Mouse (Mus musculus) lung, postnatal 10 days (tissue): ENCODE results near the gene Thy1.

Source experiments
- DNase-seq: peaks from one replicate; pipeline ENCODE4 v3.0.0; 2021

Thy1 gene

DNA sequence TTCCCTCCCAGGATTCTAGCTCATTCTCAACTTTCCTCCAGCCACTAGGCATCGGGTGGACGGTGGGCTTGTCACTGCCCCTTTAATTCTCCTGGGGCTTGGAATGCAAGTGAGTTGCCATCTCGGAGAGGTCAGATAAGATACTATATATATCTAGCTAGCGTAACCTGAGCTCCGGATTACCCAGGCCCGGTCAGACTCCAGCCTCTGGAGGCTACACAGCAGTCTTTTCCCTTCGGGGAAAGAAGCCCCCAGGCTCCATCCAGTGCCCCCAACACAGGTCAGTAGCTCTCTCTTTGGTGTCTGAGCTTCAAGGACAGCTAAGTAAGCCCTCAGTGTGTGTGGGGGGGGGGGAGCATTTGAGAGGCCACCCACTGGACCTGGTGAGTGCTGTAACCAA lies 26.1 kb downstream of the Thy1 start:
- DNase-seq: no peak

DNA sequence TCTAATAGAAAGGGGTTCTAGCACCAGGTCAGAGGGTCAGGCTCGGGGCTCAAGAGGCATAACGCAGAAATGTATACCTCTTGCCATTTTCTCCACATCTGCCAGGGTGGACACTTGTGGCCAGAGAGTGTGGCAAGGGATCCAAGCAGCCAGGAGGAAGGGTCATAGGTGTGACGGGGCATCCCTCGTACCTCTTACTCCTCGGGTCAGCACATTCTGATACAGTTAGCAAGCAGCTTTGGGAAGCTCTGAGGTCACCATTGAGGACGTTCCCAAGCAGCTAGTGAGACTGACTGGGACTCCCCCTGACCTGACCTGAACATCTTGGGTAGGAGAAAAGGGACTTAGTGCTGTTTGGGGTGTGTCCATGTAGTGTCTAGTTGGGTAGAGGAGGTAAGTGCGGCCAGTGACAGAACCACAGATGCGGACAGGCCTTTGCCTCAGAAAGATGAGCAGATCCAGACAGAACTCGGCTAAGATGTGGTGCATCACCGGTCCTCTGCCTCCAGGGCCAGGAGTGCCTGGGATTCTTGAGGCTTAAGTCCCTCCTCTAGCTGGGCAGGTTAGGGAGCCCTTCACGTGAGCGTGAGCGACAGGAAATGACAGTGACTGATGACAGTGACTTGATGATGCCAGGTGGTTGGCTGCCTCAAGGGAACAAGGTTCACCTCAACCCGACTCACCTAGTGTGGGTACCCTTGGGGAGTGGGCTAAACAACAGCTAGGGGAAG lies 27.1 kb downstream of the Thy1 start:
- DNase-seq: no peak

DNA sequence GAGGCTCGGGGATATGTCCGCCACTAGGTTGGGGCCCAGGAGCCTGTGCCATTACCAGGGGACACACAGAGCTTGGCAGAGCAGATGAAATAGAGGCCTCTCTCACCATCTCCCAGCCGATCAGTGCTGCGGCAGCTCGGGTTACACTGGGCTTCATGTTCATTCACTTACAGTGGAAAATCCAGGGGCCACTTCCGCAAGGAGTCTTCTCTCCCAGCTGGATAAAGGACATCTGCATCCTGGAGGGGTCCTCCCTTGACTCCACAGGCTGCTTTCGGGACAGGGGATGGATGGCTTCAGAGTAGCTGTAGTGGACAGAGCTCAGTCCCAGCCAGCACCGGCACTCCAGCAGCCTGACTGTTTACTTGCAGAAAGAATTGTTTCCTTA lies 27.7 kb downstream of the Thy1 start:
- no peak for DNase-seq

DNA sequence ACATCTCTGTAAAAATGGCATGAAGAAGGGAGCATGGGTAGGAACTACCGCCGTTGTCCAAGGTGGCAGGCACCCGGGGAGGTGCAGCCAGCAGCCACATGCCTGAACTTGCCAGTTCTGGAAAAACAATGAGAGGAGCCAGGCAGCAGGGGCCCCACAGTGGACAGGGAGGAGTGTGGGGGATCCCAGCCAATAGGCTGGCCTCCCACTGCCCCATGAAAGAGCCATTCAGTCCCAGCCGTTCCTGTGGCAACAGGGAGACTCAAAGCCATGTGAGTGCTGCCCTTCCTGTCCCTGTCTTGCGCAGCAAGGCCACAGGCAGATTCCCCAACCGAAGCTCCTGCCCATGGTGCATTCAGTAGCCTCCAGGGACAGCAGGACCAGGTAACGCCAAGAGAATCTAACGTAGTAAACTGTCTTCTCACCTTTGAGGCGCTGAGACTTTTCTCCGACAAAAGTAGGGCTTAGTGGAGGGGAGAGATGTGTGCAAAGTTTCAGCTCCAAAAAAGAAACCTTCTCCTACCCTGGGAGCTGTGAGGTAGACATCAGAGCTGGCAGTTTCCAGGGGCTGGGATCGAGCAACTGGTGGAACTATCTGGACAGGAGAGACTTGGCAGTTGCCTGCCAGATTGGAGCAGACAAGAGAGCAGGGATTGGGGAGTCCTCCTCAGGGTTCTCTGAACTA lies 28.9 kb downstream of the Thy1 start:
- no peak for DNase-seq

DNA sequence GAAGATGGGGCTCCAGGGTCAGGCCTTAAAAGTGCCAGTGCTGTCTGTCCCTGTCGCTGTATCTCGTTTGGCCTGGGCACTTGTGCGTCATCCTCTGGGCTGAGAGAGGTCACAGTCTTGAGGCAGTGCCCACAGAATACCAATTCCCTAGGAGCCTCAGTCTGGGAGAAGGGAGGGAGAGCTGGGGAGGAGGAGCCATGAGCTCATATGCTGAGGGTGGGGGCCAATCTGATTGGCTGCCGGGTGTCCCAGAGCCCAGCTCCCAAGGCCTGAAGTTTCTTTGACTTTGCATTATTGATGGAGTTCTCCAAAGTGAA lies 29.4 kb downstream of the Thy1 start:
- DNase-seq: no peak

DNA sequence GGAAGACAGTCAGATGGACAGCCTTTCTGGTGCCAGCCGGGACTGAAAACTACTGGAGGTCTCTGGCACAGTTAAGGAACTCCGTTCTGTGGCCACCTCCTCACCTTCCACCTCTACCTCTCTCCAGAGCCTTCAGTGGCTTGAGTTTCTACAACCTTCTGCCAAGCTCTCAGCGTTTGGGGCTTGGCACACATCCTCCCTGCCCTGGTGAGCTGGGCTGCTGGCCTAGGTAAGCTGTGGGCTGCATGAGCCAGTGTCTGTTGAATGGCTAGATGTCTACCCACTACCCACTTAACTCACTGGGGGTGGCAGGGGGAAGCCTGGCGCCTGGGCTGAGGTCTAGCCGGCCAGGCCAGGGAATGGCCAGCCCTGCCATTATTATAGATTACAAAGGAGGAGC lies 29.9 kb downstream of the Thy1 start:
- DNase-seq: no peak

DNA sequence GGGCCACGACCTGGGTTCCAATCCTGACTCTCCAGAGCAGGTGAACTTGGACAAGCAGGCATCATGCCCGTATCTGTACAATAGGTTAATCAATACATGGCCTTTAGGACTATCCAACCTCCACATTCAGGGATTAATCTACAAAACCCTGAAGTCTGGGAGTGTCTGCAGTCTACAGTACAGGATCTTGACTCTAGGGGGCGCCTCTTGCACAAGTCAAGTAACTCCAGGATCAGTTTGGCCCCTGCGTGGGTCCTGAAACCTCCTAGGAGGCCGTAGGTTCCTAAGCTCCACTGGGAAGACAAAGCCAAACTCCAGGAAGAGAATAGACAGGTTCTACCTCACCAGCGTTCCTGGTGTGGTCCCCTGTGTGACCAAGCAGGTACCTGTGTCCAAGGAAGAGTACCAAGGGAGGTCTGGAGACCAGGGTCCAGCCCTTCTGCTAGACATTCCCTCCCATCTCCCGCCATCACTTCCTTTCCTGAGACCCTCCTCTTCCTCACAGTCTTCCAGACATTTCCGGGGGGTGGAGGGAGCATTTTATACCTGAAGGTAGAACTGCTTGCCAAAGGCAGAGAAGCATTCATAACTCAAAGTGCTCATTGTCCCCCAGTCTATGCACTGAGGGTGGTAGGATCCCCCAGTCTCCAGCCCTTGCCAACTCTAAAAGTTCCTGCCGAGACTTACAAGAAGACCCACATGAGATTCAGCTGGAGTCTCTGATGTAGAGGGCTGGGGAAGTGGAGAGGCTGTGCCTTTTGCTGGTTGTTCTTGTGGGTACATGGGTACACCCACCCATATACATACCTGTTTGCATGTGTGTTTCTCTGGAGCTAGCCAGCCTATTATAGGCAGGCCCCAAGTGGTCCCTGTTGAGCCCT lies 31.5 kb downstream of the Thy1 start:
- DNase-seq: no peak

DNA sequence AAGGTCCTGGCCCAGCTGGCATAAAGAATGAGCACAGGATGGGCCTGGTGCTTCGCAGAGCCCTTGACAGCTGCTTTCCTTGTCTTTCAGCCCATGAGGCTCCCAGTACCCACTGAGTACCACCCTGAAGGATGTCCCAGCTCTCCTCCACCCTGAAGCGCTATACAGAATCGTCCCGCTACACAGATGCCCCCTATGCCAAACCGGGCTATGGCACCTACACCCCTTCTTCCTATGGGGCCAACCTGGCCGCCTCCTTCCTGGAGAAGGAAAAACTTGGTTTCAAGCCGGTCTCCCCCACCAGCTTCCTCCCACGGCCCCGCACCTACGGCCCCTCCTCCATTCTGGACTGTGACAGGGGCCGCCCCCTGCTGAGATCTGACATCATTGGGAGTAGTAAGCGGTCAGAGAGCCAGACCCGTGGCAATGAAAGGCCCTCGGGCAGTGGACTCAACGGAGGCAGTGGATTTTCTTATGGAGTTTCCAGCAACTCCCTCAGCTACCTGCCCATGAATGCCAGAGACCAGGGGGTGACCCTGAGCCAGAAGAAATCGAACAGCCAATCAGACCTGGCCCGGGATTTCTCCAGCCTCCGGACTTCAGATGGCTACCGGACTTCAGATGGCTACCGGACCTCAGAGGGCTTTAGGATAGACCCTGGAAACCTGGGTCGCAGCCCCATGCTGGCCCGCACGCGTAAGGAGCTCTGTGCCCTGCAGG lies 32.3 kb downstream of the Thy1 start:
- no peak for DNase-seq

DNA sequence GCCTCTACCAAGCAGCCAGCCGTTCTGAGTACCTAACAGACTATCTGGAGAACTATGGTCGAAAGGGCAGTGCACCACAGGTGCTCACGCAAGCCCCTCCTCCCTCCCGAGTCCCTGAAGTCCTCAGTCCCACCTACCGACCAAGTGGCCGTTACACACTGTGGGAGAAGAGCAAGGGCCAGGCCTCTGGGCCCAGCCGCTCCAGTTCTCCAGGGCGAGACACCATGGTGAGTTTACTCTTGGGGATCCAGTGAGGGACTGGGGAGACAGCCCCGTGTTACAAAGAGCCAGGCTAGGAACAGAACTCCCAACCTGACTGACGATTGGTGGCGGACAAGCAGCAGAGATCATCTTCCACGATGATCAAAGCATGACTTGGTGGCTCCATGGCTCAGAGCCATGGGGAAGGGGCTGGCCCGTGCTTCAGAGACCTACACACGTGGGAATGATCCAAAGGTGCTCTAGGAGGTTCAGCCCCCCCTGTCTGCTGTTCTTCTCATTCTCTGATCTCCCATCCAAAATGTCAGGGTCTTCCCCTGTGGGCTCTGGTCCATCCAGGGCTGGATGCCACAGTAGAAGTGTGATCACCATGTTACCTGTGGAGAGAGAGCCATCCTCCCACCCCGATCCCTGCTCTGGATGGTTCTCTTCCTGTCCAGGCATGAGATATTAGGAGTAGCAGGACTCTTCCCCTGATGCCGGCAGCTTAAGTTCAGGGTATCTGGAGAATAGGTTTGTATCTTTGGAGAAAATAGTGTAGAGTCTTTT lies 33.0 kb downstream of the Thy1 start:
- no peak for DNase-seq

DNA sequence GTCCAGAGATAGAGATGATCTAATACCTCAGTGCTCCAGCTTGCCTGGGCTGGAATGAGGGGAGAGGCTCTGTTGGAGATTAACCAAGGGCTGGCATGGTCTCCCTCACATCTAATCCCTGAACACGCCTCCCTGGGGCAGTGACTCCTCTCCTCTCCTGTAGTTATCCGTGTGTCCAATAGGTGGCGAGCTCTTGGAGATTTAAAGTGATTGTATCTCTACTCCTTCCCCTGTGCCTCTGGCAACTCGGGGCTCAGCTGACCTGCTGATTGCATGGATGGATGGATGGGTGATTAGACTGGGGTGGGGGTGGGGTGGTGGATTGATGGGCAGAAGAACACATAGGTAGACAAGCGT lies 33.6 kb downstream of the Thy1 start:
- peak; percentile 83 for DNase-seq

DNA sequence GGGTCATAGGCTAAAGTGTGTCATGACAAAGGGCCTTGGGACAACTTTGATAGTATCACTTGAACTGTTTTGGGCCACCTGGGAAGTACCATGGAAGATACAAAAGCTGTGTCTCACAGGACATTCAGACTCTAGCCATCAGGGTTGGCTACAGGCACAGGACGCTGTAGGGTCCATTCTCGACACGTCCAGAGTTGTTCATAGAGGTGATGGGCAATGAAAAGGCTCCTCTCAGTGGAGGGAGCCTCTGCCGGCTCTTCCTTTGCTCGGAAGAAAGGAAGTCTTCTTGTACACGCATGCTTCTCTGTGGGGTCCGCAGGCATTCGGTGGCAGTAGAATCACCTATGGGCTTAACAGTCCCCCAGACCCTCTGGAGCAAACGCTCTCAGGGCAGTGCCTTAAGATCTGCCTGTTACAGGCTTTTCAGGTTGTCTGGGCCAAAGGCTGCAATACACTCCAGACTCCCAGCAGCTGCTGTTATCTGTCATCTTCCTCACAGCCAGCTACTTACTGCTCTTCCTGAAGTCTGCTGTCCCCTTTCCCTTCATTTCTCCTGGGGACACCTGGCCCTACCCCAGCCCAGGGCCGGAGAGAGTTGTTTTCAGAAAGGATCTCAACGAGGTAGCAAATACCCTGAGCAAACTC lies 34.2 kb downstream of the Thy1 start:
- no peak for DNase-seq

DNA sequence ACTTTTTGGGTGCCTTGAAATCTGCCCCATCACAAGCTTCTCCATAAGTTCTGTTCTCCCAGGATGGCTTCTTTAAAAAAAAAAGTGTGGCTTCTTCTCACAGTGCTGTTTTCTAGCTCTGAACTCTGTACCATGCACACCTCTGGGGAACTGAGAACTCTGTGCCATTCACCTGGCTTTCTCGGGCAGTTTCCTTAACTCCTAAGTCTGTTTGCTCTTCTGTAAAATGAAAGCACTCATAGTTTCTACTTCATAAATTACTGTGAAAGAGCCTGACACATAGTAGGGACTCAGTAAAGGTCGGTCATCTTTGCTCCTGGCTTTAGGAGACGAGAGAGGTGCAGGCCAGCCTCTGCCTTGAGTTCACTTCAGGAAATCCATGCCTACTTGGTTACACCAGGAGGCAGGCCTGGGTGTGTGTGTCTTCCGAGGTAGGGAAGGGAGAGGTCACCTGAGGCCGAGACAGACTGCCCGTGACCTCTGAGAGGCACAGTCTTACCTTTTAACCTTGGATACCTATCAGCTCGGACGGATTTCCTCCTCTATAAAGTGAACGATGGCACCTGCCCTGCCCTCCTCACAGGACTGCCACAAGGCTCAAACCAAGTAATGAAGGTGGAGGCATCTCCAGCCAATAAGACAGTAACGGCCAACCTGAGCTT lies 35.1 kb downstream of the Thy1 start:
- DNase-seq: no peak

DNA sequence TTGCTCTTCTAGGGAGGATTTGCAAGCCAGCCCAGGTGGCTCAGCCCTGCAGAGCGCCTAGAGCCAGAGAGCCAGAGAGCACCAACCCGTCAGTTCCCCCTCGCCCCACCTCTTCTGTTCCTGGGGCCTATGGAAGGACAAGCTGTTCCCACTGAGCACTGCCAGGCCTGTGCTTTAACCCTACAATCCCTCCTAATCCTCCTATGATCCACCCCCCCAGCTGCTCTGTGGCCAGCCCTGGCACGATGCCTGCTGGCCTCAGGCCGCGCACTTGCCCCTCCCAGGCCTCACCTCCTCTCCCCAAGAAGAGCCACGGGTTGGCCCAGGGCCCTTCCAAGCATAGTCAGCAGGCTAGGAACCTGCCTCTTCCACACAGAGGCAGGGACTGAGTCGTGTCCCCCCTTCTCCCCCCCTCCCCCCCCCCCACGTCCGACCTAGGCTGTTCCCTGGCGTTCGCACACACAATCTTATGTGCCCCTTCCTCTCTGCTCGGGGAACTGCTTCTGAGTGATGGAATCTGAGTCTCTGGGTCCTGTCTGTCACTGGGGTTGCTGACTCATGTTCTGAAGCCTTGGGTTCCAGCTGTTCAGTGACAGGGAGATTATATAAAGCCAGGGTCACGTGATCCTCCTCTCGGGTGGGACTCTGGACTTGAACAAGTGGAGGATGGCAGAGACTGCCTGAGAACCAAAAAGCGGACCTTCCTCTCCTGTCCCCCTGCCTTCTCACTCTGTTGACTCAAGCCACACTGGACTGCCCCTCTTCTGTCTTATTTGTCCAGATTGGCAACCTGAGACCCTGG lies 36.0 kb downstream of the Thy1 start:
- DNase-seq: peak; percentile 88

DNA sequence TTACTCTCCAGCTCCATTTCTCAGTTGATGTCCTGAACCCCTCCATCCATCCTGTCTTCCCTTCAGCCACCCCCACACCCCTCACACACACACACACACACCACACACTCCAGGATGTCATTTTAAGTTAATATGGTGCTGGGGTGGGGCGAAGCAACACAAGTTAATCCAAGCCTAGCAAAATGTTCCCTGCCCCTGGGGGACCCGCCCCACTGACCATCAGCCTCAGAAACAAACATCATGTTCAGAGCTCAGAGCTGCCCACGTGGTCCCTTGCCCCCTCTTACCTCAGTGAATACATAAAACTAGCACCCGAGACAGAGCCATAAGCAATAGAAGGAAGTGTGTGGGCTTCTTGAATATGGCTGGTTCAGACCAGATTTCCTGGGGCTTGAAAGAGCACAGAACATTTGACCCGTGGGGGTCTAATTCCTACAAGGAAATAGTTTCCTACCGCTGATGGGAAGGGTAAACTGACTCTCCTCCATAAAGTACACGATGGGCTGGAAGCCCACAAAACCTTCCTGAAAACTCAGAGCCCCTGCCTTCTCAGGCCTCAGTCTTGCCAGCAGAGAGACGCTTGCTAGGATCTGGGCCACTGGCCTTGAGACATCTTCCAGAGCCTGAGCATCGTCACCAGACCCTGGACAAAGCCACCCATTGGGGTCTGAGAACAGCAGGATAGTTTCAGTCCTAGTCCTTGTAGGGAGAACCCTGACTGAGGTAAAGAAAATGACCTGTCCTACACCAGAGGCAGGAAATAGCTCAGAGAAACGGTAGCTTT lies 37.0 kb downstream of the Thy1 start:
- no peak for DNase-seq

DNA sequence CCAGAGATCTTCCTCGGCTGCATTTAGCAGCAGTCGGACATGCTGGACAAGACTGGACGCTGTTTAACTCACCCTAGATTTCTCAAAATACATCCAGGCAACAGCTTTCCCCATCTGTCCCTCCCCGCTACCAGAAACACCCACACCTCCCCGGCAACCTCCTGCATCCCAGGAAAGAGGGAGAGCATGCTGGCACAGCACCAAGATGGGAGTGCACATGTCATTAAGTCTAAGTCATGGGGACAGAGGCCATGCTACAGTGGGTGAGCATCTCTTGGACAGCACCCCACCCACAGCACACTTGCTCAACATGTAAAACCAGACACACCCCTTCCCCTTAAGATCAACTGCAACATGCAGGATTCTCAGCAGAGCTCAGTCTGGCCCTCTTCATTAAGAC lies 37.8 kb downstream of the Thy1 start:
- no peak for DNase-seq

DNA sequence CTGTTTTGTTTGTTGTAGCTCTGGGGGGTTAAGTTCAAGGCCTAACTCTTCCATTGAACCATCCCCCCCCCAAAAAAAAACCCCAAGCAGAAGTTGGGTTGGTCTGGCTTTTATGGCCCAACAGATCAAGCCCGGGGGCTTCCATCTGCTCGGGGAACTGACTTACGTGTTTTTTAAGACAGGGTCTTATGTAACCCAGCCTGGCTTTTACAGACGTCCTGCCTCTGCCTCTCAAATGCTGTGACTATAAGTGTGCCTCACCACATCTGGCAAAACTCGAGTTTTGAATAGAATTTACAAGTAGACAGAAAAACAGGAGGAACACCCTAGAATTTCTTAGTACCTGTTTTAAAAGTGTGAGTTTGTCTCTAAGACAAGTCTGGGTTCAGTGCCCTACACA lies 38.4 kb downstream of the Thy1 start:
- DNase-seq: no peak

DNA sequence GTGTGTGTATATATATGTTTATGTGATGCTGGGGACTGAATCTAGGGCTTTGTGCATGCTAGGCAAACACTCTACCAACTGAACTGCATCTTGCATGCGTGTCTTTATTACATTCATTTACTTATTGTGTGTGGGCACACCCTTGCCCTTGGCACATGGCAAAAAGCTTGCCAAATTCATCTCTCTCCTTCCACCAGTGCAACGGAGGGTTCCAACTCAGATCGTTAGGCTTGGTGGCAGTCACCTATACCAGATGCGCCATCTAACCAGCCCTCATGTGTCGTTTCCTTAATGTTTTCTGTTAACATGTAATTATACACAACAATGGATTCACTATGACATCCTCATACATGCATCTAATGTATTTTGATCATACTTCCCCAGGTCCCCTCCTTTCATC lies 39.1 kb downstream of the Thy1 start:
- DNase-seq: no peak

DNA sequence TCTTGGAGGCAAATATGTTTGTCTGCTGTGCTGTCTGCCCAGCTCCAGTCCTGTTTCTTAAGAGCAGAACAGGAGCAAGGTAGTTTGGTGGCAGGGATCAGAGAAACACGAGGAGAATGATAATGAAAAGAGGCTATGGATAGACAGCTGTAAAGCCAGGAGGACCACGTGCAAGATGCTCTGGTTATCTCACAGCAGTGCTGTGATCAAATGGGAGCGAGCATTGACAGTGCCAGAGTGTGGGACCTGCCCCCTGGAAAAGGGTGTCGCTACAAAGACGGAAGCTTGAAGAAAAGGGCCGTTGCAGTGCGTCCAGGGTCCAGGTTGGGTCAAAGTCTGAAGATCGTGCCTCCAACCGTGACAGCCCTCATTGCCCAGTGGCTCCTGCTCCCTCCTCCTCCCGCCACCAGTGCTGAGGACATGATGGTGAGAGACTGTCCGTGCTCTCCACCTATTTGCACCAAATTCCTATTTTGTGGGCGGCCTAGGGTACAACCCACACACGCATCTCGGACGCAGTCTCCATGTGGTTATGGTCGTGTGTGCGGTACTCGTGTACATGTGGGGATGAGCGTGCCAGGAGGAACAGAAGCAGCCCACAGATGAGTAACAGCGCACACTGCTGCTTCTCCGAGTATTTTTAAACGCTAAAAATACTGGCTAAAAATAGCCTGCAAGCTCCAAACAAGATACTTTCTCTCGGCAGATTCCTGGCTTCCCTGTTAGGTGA lies 40.4 kb downstream of the Thy1 start:
- no peak for DNase-seq

DNA sequence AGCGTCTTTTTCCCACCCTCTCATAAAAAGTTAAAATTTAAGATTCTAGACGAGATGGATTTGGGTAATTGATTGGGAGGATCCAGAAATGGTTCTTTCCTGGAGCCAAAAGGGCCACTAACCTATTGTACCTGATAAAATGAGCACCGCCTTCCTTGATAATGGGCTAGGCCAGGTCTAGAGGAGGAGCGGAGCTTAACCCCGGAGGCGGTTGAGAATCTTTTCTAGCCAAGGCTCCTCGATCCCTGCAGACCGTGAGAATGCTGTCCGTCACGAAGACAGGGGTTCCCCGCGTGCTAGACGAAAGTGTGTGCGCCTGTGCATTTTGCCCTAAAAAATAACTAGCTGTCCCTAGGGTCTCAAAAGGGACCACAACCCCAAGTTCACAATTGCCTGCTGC lies 41.1 kb downstream of the Thy1 start:
- no peak for DNase-seq
